Mouse (Mus musculus): ENCODE data around the gene Dync2h1.
"Not testable (repeated sequence)": the region's sequence is repeated elsewhere in the genome, so short reads cannot be mapped to it uniquely, and the experiment has no call there.

Dync2h1 gene

GRCm38 (mm10) chr9:7015600-7015999 is 168.6 kb downstream of the Dync2h1 start:
- no peak for DNase-seq (ENCODE audit: low read depth)

- DNase-seq (ENCODE audit: low read depth), result no peak
Measured at GRCm38 (mm10) chr9:7014733-7015132, 169.5 kb downstream of the Dync2h1 start.

- DNase-seq (ENCODE audit: low read depth), result no peak
Measured at GRCm38 (mm10) chr9:7009785-7010184, 174.5 kb downstream of the Dync2h1 start.

GRCm38 (mm10) chr9:6994865-6995264 is 189.4 kb downstream of the Dync2h1 start:
- no peak for DNase-seq (ENCODE audit: low read depth)

- DNase-seq (ENCODE audit: low read depth), result no peak
Measured at GRCm38 (mm10) chr9:6994275-6994674, 190.0 kb downstream of the Dync2h1 start.

GRCm38 (mm10) chr9:6988893-6989685 is 195.2 kb downstream of the Dync2h1 start:
- no peak for DNase-seq (ENCODE audit: low read depth)

GRCm38 (mm10) chr9:6986161-6986560 is 198.1 kb downstream of the Dync2h1 start:
- DNase-seq (ENCODE audit: low read depth), result no peak

GRCm38 (mm10) chr9:6969171-6969570 is 215.1 kb downstream of the Dync2h1 start:
- DNase-seq (ENCODE audit: low read depth), result no peak

- no peak for DNase-seq (ENCODE audit: low read depth)
Measured at GRCm38 (mm10) chr9:6965006-6965405, 219.2 kb downstream of the Dync2h1 start.

GRCm38 (mm10) chr9:6958311-6958710 is 225.9 kb downstream of the Dync2h1 start:
- no peak for DNase-seq (ENCODE audit: low read depth)

GRCm38 (mm10) chr9:6927399-6928035 is 256.7 kb downstream of the Dync2h1 start:
- DNase-seq (ENCODE audit: low read depth), result no peak

GRCm38 (mm10) chr9:6913471-6913870 is 270.8 kb downstream of the Dync2h1 start:
- no peak for DNase-seq (ENCODE audit: low read depth)

- DNase-seq (ENCODE audit: low read depth), result not testable (repeated sequence)
Measured at GRCm38 (mm10) chr9:6910537-6910936, 273.7 kb downstream of the Dync2h1 start.

GRCm38 (mm10) chr9:6901620-6902019 is 282.6 kb downstream of the Dync2h1 start:
- no peak for DNase-seq (ENCODE audit: low read depth)

- no peak for DNase-seq (ENCODE audit: low read depth)
Measured at GRCm38 (mm10) chr9:6891331-6891730, 292.9 kb downstream of the Dync2h1 start.

- no peak for DNase-seq (ENCODE audit: low read depth)
Measured at GRCm38 (mm10) chr9:6881187-6881984, 302.9 kb downstream of the Dync2h1 start.
